Mouse (Mus musculus): Measurements from ENCODE around the gene Tmed3. TPM values are rescaled to one million over a fixed set of nuclear protein-coding genes. Genes with fewer than 3 reads are reported as not detected.

Tmed3 gene
- polyA plus RNA-seq (2015; fragmentation: Nextera tagmentation; extraction: Ambion mirVana): 102 and 110 TPM in 2 replicates

DNA sequence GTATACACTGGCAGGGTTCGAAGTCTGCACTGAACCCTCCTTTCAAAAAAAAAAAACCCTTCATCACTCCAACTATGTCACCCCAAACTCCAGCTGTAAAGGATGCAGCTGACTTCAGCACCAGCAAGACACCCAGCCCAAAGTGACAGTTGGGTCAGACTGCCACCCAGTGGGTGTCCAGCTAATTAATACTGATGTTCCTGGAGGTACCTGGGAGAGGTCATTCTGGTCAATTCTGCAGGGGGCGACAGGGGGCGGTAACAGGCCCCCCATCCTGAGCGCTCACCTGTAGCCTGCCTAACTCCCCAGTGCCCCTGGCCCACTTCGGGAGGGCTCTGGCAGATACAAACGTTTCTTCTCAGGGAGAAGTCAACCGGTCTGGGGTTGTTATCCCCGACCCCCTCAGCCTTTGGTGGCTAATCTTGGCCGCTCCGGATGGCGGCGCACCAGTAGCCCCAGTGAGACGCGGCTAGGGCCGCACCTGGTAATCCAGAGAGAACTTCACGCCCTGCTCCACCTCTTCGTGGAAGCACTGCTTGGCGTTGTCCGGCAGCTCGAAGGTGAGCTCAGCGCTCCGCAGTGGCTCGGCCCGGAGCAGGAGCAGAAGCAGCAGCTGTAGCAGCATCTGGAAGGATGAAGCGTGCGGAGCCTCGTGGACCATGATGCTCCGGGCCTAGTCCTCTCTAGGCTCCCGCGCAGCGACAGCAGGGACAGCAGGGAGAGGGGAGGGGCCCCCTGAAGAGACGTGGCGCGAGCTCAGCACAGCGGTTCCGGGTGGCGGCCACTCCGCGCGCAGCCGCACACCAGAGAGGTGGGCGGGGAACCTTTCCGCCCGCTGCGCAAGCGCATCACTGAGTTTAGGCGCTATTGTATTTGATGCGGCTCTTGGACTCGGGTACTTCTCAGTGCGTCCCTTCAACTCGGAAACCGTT lies at the start of gene Tmed3:
Gene Tmed3, minus strand, starts transcription at position 804 of the 932 bp plus-strand sequence.
- no peaks in the 10 kb centered on the region for H3K9me3 ChIP-seq
- peaks cover 30% of the 10 kb centered on the region for H3K36me3 ChIP-seq
- H3K4me1 ChIP-seq: peaks cover 7% of the 10 kb centered on the region
- peak within 1 kb of the TSS; percentile 66 for H3K4me3 ChIP-seq
- peak within 1 kb of the TSS; percentile 91 for H3K4me2 ChIP-seq
- WGBS: 1% methylated on average over 52 of the region's 52 CpGs
- H3K9ac ChIP-seq: peak within 1 kb of the TSS; percentile 87
- peak; percentile 96 for ATAC-seq (ENCODE audit: insufficient number of reproducible peaks, insufficient read depth, low FRiP score, low TSS enrichment, low read depth)
- no peaks in the 10 kb centered on the region for H3K27me3 ChIP-seq
- peak within 1 kb of the TSS; percentile 84 for H3K27ac ChIP-seq

DNA sequence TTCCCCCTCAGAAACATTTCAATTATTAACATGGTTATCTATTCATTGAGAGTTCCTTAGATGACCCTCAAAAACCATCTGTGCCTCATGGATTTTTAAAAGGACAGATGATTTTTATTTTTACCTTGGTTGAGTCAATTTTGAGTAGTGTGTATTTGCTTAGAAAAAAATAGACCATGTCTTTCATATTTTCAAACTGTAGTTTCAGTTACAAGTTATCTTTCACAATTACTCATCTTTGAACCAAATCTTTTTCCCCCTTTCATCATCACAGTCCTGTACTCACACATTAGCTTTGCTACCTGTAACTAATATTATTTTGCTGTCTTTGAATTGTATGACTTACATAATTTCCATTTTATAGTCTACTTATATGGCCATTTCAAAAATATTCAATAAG lies 35.2 kb upstream of the Tmed3 start:
- no peak for ATAC-seq (ENCODE audit: insufficient number of reproducible peaks, insufficient read depth, low FRiP score, low TSS enrichment, low read depth)
- H3K9ac ChIP-seq: no peak overlapping the region
- H3K4me1 ChIP-seq: no peaks in the 10 kb centered on the region
- H3K27me3 ChIP-seq: peaks cover 26% of the 10 kb centered on the region
- no peak overlapping the region for H3K4me3 ChIP-seq
- H3K9me3 ChIP-seq: no peaks in the 10 kb centered on the region
- no peaks in the 10 kb centered on the region for H3K36me3 ChIP-seq
- no peak overlapping the region for H3K27ac ChIP-seq
- H3K4me2 ChIP-seq: no peak overlapping the region

DNA sequence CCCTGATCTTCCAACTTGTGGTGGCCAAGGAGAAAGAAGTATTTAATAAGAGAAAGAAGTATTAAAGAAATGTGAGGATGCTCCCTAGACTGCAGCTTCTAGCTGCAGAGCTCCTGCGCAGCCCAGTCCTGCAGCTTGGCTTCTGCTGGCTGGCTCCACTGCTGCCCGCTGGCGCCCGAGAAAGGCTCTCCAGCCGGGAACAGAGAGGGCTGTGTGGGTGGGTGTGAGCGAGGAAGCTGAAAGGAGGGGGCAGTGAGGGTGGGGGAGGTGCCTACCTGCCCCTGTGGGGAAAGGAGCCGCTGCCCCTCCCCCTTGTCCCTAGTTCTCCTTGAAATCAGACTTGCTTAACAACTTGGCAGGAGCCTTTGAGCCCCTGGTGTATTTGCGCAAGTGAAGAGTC lies 33.4 kb upstream of the Tmed3 start, which contains the start of gene Ankrd34c:
Gene Ankrd34c, minus strand, starts transcription at position 181 of the 400 bp plus-strand sequence.
- Histone ChIP-seq H3K27ac (no peak within 1 kb of the TSS), H3K4me3 (no peak within 1 kb of the TSS), H3K9me3 (no peaks in the 10 kb centered on the region), H3K4me1 (no peaks in the 10 kb centered on the region), H3K9ac (no peak within 1 kb of the TSS), H3K36me3 (no peaks in the 10 kb centered on the region), H3K27me3 (peaks cover 27% of the 10 kb centered on the region), H3K4me2 (0 out of 2 replicates have a peak within 1 kb of the TSS, but pooled peaks have one; percentile 7)
- 4% methylated on average over 8 of the region's 8 CpGs for WGBS
- no peak for ATAC-seq (ENCODE audit: insufficient number of reproducible peaks, insufficient read depth, low FRiP score, low TSS enrichment, low read depth)

GRCm38 (mm10) chr9:89737888-89738287 lies 33.0 kb upstream of the Tmed3 start:
- no peaks in the 10 kb centered on the region for H3K4me1 ChIP-seq
- no peaks in the 10 kb centered on the region for H3K9me3 ChIP-seq
- no peak for ATAC-seq (ENCODE audit: insufficient number of reproducible peaks, insufficient read depth, low FRiP score, low TSS enrichment, low read depth)
- no peak overlapping the region for H3K4me3 ChIP-seq
- no peaks in the 10 kb centered on the region for H3K36me3 ChIP-seq
- H3K27ac ChIP-seq: no peak overlapping the region
- 4% methylated on average over 6 of the region's 6 CpGs for WGBS
- H3K4me2 ChIP-seq: no peak overlapping the region
- H3K9ac ChIP-seq: no peak overlapping the region
- peaks cover 27% of the 10 kb centered on the region for H3K27me3 ChIP-seq

DNA sequence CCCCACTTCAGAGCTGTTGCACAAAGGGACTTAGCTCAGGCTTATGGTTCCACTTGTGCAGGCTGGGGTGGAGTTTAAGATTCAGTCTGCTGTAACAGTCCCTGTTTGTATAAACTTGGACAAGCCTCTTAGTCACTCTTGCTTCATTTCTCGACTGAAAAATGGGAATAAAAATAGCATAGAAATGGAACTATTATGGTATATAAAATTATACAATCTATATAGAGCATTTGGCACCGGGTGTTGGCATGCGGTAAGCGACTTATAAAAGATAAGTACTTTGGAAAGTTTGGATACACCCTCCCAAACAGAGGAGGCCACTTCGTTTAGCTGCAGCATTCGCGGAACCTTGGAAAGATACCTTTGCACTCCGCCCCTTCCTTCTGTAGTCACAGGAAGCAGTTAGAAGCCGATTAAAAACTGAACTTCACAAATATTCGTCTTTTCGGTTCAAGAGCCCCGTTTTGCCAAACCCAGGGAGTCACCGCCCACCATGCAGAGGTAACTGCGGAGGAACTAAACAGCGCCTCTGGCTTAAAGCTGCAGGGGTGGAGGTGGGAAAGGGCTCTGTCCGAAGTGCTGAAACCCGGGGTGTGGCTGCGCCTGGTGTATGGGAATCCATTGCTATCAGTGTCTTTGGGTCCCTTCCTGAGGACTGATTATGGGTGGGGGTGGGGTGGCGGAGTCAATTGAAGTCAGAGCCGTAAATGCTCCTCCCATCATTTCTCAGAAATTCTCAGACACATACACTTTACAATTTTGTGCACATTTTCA lies 32.3 kb upstream of the Tmed3 start:
- no peak overlapping the region for H3K27ac ChIP-seq
- H3K36me3 ChIP-seq: no peaks in the 10 kb centered on the region
- no peaks in the 10 kb centered on the region for H3K4me1 ChIP-seq
- H3K27me3 ChIP-seq: peaks cover 27% of the 10 kb centered on the region
- no peaks in the 10 kb centered on the region for H3K9me3 ChIP-seq
- 0 out of 2 replicates have a peak overlapping the region, but pooled peaks have one; percentile 7 for H3K4me2 ChIP-seq
- no peak overlapping the region for H3K4me3 ChIP-seq
- 7% methylated on average over 20 of the region's 20 CpGs for WGBS
- no peak overlapping the region for H3K9ac ChIP-seq
- ATAC-seq (ENCODE audit: insufficient number of reproducible peaks, insufficient read depth, low FRiP score, low TSS enrichment, low read depth): no peak

GRCm38 (mm10) chr9:89706906-89707305 lies 2.0 kb upstream of the Tmed3 start:
- Histone ChIP-seq H3K4me2 (no peak overlapping the region), H3K36me3 (peaks cover 8% of the 10 kb centered on the region), H3K27me3 (no peaks in the 10 kb centered on the region), H3K4me3 (no peak overlapping the region), H3K27ac (no peak overlapping the region), H3K9me3 (no peaks in the 10 kb centered on the region), H3K9ac (no peak overlapping the region), H3K4me1 (peaks cover 7% of the 10 kb centered on the region)
- no peak for ATAC-seq (ENCODE audit: insufficient number of reproducible peaks, insufficient read depth, low FRiP score, low TSS enrichment, low read depth)
- 25% methylated on average over 4 of the region's 4 CpGs for WGBS

- H3K4me1 ChIP-seq: peaks cover 7% of the 10 kb centered on the region
- no peaks in the 10 kb centered on the region for H3K27me3 ChIP-seq
- 6% methylated on average over 10 of the region's 10 CpGs for WGBS
- H3K36me3 ChIP-seq: peaks cover 23% of the 10 kb centered on the region
- H3K4me3 ChIP-seq: peak overlapping the region; percentile 66
- peak overlapping the region; percentile 91 for H3K4me2 ChIP-seq
- peak overlapping the region; percentile 84 for H3K27ac ChIP-seq
- peak; percentile 33; the same call in 1 of the 2 replicates for ATAC-seq (ENCODE audit: insufficient number of reproducible peaks, insufficient read depth, low FRiP score, low TSS enrichment, low read depth)
- H3K9me3 ChIP-seq: no peaks in the 10 kb centered on the region
- peak overlapping the region; percentile 87 for H3K9ac ChIP-seq
Measured at GRCm38 (mm10) chr9:89705197-89705533, 297 bp upstream of the Tmed3 start.

DNA sequence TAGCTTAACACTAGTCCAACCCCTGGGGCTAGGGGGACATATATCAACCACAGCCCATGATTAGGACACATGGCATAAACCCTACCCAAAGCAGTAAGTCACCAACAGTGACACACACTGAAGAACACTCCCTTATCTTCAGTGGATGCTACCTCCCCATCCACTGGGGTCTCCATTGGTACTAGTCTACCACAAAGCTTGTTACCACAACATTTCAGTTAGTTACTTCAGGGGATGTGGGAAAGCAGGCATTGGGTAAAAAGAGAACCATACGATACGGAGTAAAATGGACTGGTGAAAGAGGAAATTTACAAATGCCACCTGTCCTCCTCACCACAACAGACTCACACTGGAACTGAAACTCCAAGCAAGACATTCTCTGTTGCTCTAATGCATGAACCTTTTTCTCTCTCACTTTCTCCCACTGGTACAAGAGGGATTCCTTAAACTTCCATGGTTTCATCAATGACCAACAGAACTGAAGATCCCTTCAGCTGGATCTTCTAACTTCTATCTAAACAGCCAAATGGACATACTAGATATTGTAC lies 3.9 kb downstream of the Tmed3 start:
- H3K4me3 ChIP-seq: no peak overlapping the region
- ATAC-seq (ENCODE audit: insufficient number of reproducible peaks, insufficient read depth, low FRiP score, low TSS enrichment, low read depth): no peak
- whole genome bisulfite sequencing: 95% methylated on average over 2 of the region's 2 CpGs
- H3K9ac ChIP-seq: no peak overlapping the region
- no peaks in the 10 kb centered on the region for H3K27me3 ChIP-seq
- peaks cover 7% of the 10 kb centered on the region for H3K4me1 ChIP-seq
- no peak overlapping the region for H3K27ac ChIP-seq
- H3K9me3 ChIP-seq: no peaks in the 10 kb centered on the region
- H3K36me3 ChIP-seq: peaks cover 52% of the 10 kb centered on the region
- H3K4me2 ChIP-seq: no peak overlapping the region

GRCm38 (mm10) chr9:89695143-89695542 lies 9.7 kb downstream of the Tmed3 start:
- ATAC-seq (ENCODE audit: insufficient number of reproducible peaks, insufficient read depth, low FRiP score, low TSS enrichment, low read depth): no peak
- H3K27me3 ChIP-seq: no peaks in the 10 kb centered on the region
- H3K4me1 ChIP-seq: no peaks in the 10 kb centered on the region
- peaks cover 28% of the 10 kb centered on the region for H3K36me3 ChIP-seq
- H3K9me3 ChIP-seq: no peaks in the 10 kb centered on the region
- no peak overlapping the region for H3K9ac ChIP-seq
- H3K27ac ChIP-seq: no peak overlapping the region
- WGBS: 88% methylated on average over 1 of the region's 1 CpGs
- H3K4me3 ChIP-seq: no peak overlapping the region
- H3K4me2 ChIP-seq: no peak overlapping the region

GRCm38 (mm10) chr9:89693670-89694069 lies 11.2 kb downstream of the Tmed3 start:
- 88% methylated on average over 2 of the region's 2 CpGs for WGBS
- no peak for ATAC-seq (ENCODE audit: insufficient number of reproducible peaks, insufficient read depth, low FRiP score, low TSS enrichment, low read depth)

GRCm38 (mm10) chr9:89689179-89689578 lies 15.7 kb downstream of the Tmed3 start:
- Histone ChIP-seq H3K4me2 (no peak overlapping the region), H3K4me1 (no peaks in the 10 kb centered on the region), H3K9me3 (no peaks in the 10 kb centered on the region), H3K36me3 (no peaks in the 10 kb centered on the region), H3K9ac (no peak overlapping the region), H3K27ac (no peak overlapping the region), H3K27me3 (no peaks in the 10 kb centered on the region), H3K4me3 (no peak overlapping the region)
- ATAC-seq (ENCODE audit: insufficient number of reproducible peaks, insufficient read depth, low FRiP score, low TSS enrichment, low read depth): no peak
- WGBS: 53% methylated on average over 1 of the region's 1 CpGs

More at GRCm38 (mm10) chr9:89693670-89694069, 11.2 kb downstream of the Tmed3 start:
- Histone ChIP-seq H3K4me2 (no peak overlapping the region), H3K36me3 (peaks cover 13% of the 10 kb centered on the region), H3K4me1 (no peaks in the 10 kb centered on the region), H3K4me3 (no peak overlapping the region), H3K27ac (no peak overlapping the region), H3K9ac (no peak overlapping the region), H3K27me3 (no peaks in the 10 kb centered on the region), H3K9me3 (no peaks in the 10 kb centered on the region)
